Mouse (Mus musculus): ENCODE data around the gene Gnpat.

- TF ChIP-seq ZNF384 (IDR thresholded peaks at IDR 0.05; ENCODE audit: low read depth, low read length) (no peak), ZC3H11A (IDR thresholded peaks at IDR 0.05; ENCODE audit: borderline replicate concordance, low read depth, low read length) (no peak)
These were observed 69.6 kb downstream of the Gnpat start for GRCm38 (mm10) chr8:124932435-124932834.
